Mouse (Mus musculus) thymus, postnatal 25 days (tissue): ENCODE measurements at regions not wholly inside any gene's neighbourhood (a gene's known extent, or its start where the extent isn't known, plus 50 kb on each side); places are given as distances from the start of the nearest gene placed in this dataset.

Source experiments
- DNase-seq: peaks from one replicate; pipeline ENCODE4 v3.0.0; 2022

- no peak for DNase-seq
These were observed 240.9 kb upstream of the Stt3b start for GRCm38 (mm10) chr9:115551080-115551479.

GRCm38 (mm10) chr9:115551501-115551900 lies 241.3 kb upstream of the Stt3b start:
- no peak for DNase-seq

- DNase-seq, result no peak
These were observed 247.9 kb upstream of the Stt3b start for GRCm38 (mm10) chr9:115558131-115558530.

GRCm38 (mm10) chr9:115559521-115559920 lies 249.3 kb upstream of the Stt3b start:
- DNase-seq, result no peak

- peak; percentile 83 for DNase-seq
These were observed 251.0 kb upstream of the Stt3b start for GRCm38 (mm10) chr9:115561207-115561606.

- no peak for DNase-seq
These were observed 252.6 kb upstream of the Stt3b start for GRCm38 (mm10) chr9:115562783-115563182.

- DNase-seq, result no peak
These were observed 254.1 kb upstream of the Stt3b start for GRCm38 (mm10) chr9:115564366-115564765.

GRCm38 (mm10) chr9:115568693-115569334 lies 258.6 kb upstream of the Stt3b start:
- DNase-seq, result no peak

- DNase-seq, result no peak
These were observed 260.8 kb upstream of the Stt3b start for GRCm38 (mm10) chr9:115570998-115571397.

- DNase-seq, result no peak
These were observed 270.9 kb upstream of the Stt3b start for GRCm38 (mm10) chr9:115581116-115581515.

- DNase-seq, result no peak
These were observed 273.3 kb upstream of the Stt3b start for GRCm38 (mm10) chr9:115583548-115583947.

GRCm38 (mm10) chr9:115584874-115585273 lies 274.7 kb upstream of the Stt3b start:
- DNase-seq, result no peak

- DNase-seq, result no peak
These were observed 282.2 kb upstream of the Stt3b start for GRCm38 (mm10) chr9:115592466-115592865.

- no peak for DNase-seq
These were observed 290.0 kb upstream of the Stt3b start for GRCm38 (mm10) chr9:115600228-115600627.

GRCm38 (mm10) chr9:115600826-115601225 lies 290.6 kb upstream of the Stt3b start:
- DNase-seq, result no peak

- DNase-seq, result no peak
These were observed 292.6 kb upstream of the Stt3b start for GRCm38 (mm10) chr9:115602772-115603171.

- no peak for DNase-seq
These were observed 294.2 kb upstream of the Stt3b start for GRCm38 (mm10) chr9:115604450-115604849.

GRCm38 (mm10) chr9:115604968-115605682 lies 294.9 kb upstream of the Stt3b start:
- DNase-seq, result no peak

- no peak for DNase-seq
These were observed 297.7 kb upstream of the Stt3b start for GRCm38 (mm10) chr9:115607961-115608360.

- DNase-seq, result no peak
These were observed 298.2 kb upstream of the Stt3b start for GRCm38 (mm10) chr9:115608377-115608776.

- peak; percentile 23 for DNase-seq
These were observed 299.4 kb upstream of the Gadl1 start for GRCm38 (mm10) chr9:115609904-115610303.

GRCm38 (mm10) chr9:115611713-115612112 lies 297.5 kb upstream of the Gadl1 start:
- DNase-seq, result peak; percentile 55

GRCm38 (mm10) chr9:115612908-115613307 lies 296.3 kb upstream of the Gadl1 start:
- DNase-seq, result no peak

GRCm38 (mm10) chr9:115614007-115614406 lies 295.2 kb upstream of the Gadl1 start:
- no peak for DNase-seq

- DNase-seq, result peak; percentile 42
These were observed 291.3 kb upstream of the Gadl1 start for GRCm38 (mm10) chr9:115617909-115618308.
